Mouse (Mus musculus) hindbrain, embryonic 10.5 days (tissue): ENCODE results near the gene Tmem129. TPM values are rescaled to one million over a fixed set of nuclear protein-coding genes. Genes with fewer than 3 reads are reported as not detected.
A peak's percentile ranks its signal among the peaks of the same experiment; 100 is the strongest.

Experiments
- DNase-seq: peaks from one replicate; pipeline ENCODE4 v3.0.0-alpha.2; 2017; ENCODE audit warnings: low spot score
- H3K27ac ChIP-seq: fragments of 300-500 bp; sonication (generic); 2 replicates; pipeline ENCODE4 v1.5.1; 2016; ENCODE audit warnings: mild to moderate bottlenecking, moderate library complexity
- H3K27me3 ChIP-seq: fragments of 300-500 bp; sonication (generic); 2 replicates; pipeline ENCODE4 v1.6.1; 2016; ENCODE audit warnings: mild to moderate bottlenecking; ENCODE audit not compliant: poor library complexity, insufficient read depth, severe bottlenecking
- H3K36me3 ChIP-seq: fragments of 300-500 bp; sonication (generic); 2 replicates; pipeline ENCODE4 v1.6.1; 2016; ENCODE audit warnings: mild to moderate bottlenecking, moderate library complexity
- H3K4me1 ChIP-seq: fragments of 300-500 bp; sonication (generic); replicated peaks from 2 replicates; pipeline ENCODE4 v1.6.1; 2016; ENCODE audit warnings: mild to moderate bottlenecking
- H3K4me3 ChIP-seq: fragments of 300-500 bp; sonication (generic); 2 replicates; pipeline ENCODE4 v1.5.1; 2016; ENCODE audit warnings: mild to moderate bottlenecking, moderate library complexity
- H3K9me3 ChIP-seq: fragments of 300-500 bp; sonication (generic); 2 replicates; pipeline ENCODE4 v1.6.1; 2016; ENCODE audit warnings: mild to moderate bottlenecking, moderate library complexity
- WGBS: fragments of 180-500 bp; shearing (Covaris S2); methylation state at CpG from one replicate; pipeline ENCODE4 v1.1.7; 2016; 5-methylcytosine and 5-hydroxymethylcytosine counted together
- polyA plus RNA-seq: library from polyadenylated mRNA; unstranded; fragments of >200 nt; fragmentation: Nextera tagmentation; extraction: Ambion mirVana; gene quantifications from 2 replicates; pipeline ENCODE4 v1.2.1, GENCODE M21; 2016

The Tmem129 gene
- polyA plus RNA-seq, 1 experiment from 2014 or later, result 40.9 TPM

DNA sequence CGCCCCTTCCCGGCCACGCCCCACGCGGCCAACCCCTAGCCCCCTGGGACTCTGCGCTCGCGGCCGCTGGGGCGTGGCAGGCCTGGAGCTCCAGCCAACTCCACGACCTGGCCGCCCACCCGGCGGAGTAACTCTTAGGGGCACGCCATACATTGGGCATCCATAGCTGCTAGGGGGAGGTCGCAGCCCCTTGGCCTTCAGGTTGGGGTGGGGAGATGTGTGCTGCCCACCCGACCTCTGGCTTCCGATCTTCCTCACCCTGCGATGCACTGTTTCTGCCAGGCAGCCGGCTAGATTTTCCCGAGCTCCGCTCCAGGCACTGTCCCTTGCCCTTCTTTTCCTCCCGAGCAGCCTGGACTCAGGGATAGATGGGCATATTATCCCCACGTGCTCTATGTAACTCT lies 37.5 kb upstream of the Tmem129 start:
- Histone ChIP-seq H3K27me3 (peaks cover 97% of the 10 kb centered on the region), H3K4me1 (peaks cover 92% of the 10 kb centered on the region), H3K9me3 (no peaks in the 10 kb centered on the region), H3K36me3 (no peaks in the 10 kb centered on the region), H3K4me3 (peak overlapping the region; percentile 54), H3K27ac (peak overlapping the region; percentile 95)
- WGBS, result 2% methylated on average over 24 of the region's 24 CpGs
- no peak for DNase-seq

DNA sequence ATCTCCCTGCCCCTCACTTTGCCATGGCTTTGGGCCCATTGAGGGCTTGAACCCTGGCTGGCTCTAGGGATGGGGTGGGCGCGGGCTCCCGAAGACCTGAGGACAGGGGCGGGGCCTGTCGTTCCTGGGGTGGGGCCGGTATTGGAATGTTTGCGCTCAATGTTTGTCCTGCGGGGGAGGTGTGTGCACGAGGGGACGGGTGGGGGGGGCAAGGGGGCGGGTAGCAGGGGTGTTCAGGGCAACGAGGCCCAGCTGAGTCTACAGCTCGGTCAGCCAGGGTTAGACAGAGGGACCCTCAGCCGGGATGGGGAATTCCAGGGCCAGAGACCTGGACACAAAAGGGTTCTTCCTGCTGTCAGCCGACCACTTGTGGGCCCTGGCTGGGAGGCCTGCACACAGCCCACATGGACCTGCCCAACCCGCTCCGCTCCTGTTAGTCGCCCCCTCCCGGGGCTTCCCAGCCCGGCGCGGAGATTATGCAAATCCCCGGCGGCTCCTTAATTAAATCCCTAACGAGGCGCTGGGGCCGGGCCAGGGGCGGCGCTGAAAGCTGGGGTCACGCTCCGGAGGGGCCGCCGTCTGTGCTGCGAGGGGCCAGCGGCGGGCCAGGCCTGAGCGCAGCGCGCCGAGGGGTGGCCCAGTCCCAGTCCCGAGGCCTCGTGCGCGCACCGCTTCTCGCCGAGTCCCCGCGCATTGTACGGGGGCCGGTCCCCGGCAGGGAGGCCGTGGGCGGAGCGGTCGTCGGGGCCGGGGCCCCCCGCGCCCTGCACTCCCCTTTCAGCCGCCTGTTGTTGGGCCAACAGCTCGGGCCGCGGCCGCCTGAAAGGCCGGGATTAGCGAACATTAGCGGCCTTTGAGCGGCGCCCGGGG lies 36.9 kb upstream of the Tmem129 start:
- WGBS, result 2% methylated on average over 71 of the region's 71 CpGs
- peak overlapping the region; percentile 54 for H3K4me3 ChIP-seq
- H3K4me1 ChIP-seq, result peaks cover 92% of the 10 kb centered on the region
- H3K36me3 ChIP-seq, result no peaks in the 10 kb centered on the region
- peaks cover 97% of the 10 kb centered on the region for H3K27me3 ChIP-seq
- peak; percentile 86 for DNase-seq
- H3K9me3 ChIP-seq, result no peaks in the 10 kb centered on the region
- peak overlapping the region; percentile 95 for H3K27ac ChIP-seq

DNA sequence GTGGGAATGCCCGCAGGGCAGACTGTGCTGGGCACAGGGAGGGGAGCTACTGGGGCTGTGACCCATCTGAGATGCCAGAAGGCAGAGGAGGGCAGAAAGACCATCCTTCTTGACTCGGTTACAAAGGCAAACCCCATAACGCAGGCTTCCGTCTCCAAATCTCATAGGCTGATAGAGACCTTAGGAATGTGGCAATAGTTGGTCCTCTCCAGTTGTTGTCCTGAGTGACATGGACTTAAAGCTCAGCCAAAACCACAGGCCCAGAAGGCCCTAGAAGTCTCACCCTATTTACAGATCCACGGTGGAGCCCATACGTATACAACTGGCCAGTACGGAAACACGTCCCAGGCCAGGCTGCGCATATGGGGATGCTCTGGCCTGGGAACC lies 36.2 kb upstream of the Tmem129 start:
- H3K4me3 ChIP-seq, result peak overlapping the region; percentile 54
- WGBS, result 32% methylated on average over 9 of the region's 9 CpGs
- H3K4me1 ChIP-seq, result peaks cover 92% of the 10 kb centered on the region
- peak overlapping the region; percentile 95 for H3K27ac ChIP-seq
- no peak for DNase-seq
- H3K36me3 ChIP-seq, result no peaks in the 10 kb centered on the region
- H3K27me3 ChIP-seq, result peaks cover 97% of the 10 kb centered on the region
- H3K9me3 ChIP-seq, result no peaks in the 10 kb centered on the region

DNA sequence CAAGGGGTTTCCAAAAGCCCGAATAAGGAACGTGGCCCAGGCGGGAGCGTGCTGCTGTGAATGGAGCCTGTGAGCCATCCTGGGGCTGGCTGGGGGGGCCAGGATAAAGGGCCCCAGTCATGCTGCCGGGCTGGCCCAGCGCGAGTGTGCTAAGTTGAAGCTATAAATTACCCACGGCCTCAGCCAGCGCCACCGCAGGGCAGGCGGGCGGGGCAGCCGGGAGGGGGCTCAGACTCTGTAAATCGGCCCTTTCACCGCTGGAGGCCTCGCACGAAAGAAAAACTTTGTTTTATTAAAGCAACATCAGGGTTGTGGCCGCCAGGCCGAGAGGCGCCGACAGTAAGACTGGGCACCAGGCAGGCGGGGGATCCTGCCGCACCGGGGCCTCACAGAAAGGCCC lies 34.2 kb upstream of the Tmem129 start:
- H3K4me3 ChIP-seq, result peak overlapping the region; percentile 35
- peak overlapping the region; percentile 89 for H3K27ac ChIP-seq
- H3K36me3 ChIP-seq, result no peaks in the 10 kb centered on the region
- WGBS, result 3% methylated on average over 24 of the region's 24 CpGs
- H3K27me3 ChIP-seq, result peaks cover 97% of the 10 kb centered on the region
- H3K4me1 ChIP-seq, result peaks cover 88% of the 10 kb centered on the region
- no peaks in the 10 kb centered on the region for H3K9me3 ChIP-seq
- DNase-seq, result peak; percentile 55

DNA sequence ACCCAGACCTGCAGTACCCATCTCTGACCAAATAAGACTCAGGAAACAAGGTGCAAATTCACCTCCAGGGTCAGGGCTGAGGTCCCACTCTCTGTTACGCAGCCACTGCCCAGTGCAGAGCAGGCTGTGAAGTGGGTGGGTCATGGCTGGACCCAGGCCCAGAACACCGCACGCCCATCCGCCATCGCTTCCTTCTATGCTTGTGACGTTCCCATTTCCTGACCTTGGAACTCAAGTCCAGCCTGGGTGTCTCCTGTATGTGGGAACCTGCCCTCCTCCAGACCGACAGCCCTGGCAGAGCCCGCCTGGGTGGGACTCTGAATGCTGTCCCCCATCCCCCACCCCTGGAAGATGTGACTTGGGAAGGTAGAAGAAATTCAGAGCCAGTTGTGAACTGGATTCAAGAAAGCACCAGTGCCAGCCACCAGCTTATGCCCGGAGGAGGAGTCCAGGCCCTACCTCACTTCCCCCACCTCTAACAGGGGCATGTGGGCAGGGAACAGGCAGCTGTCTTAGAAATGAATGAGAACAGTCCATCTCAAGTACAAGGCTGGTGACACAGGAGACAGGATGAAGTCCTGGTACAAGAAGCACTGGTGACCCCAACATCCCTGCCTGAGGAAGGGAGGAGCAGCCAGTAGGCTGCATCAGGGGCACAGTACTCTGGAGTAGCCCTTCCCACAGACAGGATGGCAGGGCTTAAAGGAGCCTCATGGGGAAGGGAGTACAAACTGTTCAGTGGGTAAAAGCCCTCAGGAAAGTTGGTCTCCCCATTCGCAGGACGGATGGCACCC lies 31.8 kb upstream of the Tmem129 start:
- DNase-seq, result no peak
- Histone ChIP-seq H3K4me1 (peaks cover 65% of the 10 kb centered on the region), H3K27me3 (peaks cover 99% of the 10 kb centered on the region), H3K4me3 (peak overlapping the region; percentile 35), H3K36me3 (no peaks in the 10 kb centered on the region), H3K27ac (peak overlapping the region; percentile 86), H3K9me3 (no peaks in the 10 kb centered on the region)
- WGBS, result 75% methylated on average over 11 of the region's 11 CpGs

DNA sequence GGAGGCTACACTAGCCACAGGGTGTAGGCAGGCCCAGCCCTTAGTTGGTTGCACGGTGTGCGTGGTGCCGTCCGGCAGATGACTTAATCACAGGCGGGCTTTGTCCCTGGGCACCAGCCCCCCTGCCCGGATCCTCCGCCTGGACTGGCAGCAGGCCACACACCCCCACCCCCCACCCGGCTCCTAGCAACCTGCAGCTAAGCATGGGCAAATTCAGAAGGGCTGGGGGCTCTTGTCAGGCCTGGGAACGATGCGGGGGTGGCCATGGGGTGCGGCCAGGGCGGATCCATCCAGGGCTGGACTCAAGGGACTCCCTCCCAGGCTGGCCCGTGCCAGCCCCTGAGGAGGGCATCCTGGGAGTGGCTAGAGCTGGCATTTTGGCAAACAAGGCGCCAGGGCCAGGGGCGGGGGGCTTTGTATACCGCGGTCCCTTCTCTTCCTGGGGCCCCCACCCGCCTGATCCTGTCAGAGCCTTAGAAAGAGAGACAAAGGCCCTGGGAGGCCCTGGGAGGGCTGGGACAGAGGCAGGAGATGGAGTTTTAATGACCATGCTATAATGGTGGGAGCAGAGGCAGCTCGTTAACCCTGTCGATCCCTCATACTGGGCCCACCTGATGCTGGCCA lies 31.1 kb upstream of the Tmem129 start:
- peak; percentile 78 for DNase-seq
- Histone ChIP-seq H3K27ac (peak overlapping the region; percentile 86), H3K4me3 (peak overlapping the region; percentile 35), H3K9me3 (no peaks in the 10 kb centered on the region), H3K36me3 (no peaks in the 10 kb centered on the region), H3K27me3 (peaks cover 99% of the 10 kb centered on the region), H3K4me1 (peaks cover 65% of the 10 kb centered on the region)
- WGBS, result 23% methylated on average over 20 of the region's 20 CpGs

DNA sequence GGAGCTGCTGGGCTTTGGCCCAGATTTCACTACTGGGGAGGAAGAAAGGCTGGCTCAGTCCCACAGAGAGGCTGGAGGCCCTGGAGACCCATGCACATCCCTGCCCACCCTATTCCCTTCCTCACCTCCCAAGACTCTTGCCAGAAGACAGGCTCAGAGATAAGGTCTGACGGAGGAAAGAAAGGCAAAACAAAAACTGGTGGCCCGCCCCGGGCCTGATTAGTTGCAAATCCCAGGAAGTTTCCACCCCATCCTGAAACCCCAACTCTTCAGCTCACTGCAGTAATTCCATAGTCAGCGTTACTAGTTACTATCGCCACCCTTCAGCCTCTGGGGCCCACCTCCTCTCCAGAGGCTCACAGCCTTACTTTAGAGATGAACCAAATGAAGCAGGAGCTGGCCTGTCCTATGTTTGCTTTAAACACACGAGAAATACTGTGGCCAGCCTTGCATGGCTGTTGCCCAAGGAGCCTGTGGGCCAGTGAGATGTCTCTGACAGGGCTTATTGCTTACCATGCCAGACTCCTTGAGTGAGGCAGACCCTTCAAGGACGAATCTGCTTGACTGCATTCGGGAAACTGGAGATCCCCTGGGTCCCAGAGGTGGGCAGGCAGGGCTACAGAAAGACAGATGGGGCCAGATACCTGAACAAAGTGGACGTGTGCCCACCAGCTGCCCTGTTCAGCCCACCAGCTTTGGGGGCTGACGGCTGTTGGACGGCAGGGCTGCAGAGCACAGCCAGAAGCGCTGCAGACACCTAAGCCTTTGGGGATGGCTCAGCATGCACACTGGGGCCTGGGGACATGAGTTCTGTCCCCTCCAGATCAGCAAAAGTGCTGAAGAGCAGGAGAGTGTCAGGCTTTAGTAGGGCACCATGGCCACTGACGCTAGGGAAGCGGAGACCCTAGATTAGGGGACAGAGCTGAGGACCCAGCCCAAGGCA lies 30.3 kb upstream of the Tmem129 start:
- 51% methylated on average over 14 of the region's 14 CpGs for WGBS
- Histone ChIP-seq H3K4me1 (peaks cover 66% of the 10 kb centered on the region), H3K36me3 (no peaks in the 10 kb centered on the region), H3K9me3 (no peaks in the 10 kb centered on the region), H3K27ac (peak overlapping the region; percentile 86), H3K4me3 (peak overlapping the region; percentile 35; the same call in 1 of the 2 replicates), H3K27me3 (peaks cover 92% of the 10 kb centered on the region)
- DNase-seq, result no peak

DNA sequence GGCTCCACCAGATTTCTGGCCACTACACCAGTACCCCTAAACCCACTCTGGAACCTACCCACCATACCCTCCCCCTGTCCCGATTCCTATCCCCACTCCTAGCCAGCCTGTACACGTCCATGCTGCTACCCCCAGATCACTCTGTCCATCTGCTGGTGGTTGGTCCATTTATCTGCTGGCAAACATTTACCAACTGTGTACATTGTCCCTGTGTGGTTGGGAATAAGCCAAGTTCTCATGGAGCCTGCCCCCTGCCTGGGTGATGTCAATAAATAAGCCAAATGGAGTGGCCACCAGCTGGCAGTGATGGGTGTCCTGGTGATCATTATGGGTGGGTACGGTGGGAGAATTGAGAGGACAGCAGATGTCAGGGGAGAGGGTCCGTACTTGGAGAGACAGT lies 28.9 kb upstream of the Tmem129 start:
- peaks cover 53% of the 10 kb centered on the region for H3K4me1 ChIP-seq
- no peak overlapping the region for H3K27ac ChIP-seq
- no peaks in the 10 kb centered on the region for H3K36me3 ChIP-seq
- no peak overlapping the region for H3K4me3 ChIP-seq
- peaks cover 86% of the 10 kb centered on the region for H3K27me3 ChIP-seq
- no peak for DNase-seq
- WGBS, result 89% methylated on average over 4 of the region's 4 CpGs
- H3K9me3 ChIP-seq, result no peaks in the 10 kb centered on the region

DNA sequence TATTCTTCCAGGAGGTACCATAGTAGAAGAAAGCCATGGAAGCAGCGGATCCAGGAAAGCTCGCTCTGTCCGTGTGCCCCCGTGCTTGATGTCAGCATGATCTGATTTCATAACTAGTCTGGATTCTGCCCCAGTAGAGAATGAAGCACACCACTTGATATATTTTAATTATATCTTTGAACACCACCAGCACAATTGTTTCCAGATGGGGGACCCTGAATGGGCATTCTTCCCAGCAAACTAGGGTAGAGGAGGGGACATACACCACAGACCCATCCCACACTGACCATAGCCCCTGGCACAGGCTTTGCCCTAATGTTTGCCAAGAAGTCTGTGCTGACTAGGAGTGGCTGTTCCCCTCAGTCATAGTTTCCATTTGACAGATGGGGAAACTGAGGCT lies 26.7 kb upstream of the Tmem129 start:
- H3K9me3 ChIP-seq, result no peaks in the 10 kb centered on the region
- H3K36me3 ChIP-seq, result no peaks in the 10 kb centered on the region
- peaks cover 46% of the 10 kb centered on the region for H3K4me1 ChIP-seq
- no peak overlapping the region for H3K4me3 ChIP-seq
- H3K27me3 ChIP-seq, result peaks cover 72% of the 10 kb centered on the region
- no peak for DNase-seq
- WGBS, result 87% methylated on average over 4 of the region's 4 CpGs
- 0 out of 2 replicates have a peak overlapping the region, but pooled peaks have one; percentile 20 for H3K27ac ChIP-seq

DNA sequence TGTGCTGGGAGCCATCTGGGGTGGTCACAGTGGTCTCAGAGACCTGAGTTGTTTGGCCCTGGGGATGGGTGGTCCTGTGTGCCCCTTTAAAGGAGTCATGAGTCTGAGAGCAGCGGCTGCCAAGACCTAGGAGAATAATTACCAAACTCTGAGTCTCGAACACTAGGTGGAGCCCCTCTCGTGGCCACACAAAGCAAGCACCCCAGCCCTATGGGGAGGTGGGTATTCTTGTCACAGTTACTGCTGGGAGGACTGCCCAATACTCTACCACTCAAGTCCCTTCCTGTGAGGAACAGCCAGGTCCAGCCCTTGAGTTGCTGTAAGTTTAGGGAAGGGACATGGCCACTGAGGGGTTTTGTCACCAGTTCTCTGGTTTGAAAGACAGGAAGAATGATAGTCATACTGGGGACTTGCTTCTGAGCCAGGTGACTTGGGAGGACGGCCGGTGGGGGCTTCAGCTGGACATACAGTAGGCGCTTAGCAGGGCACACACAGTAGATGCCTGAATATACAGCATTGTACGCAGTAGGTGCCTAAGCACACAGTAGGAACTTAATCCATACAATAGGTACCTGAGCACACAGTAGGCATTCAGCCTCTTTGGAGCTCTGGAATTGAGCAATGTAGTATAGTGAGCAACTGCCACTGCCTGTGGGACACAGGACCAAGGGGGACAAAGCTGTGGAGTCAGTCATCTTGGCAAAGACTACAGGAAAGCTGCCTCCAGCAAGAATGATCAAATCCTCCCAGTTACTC lies 25.9 kb upstream of the Tmem129 start:
- WGBS, result 48% methylated on average over 7 of the region's 7 CpGs
- Histone ChIP-seq H3K4me1 (peaks cover 38% of the 10 kb centered on the region), H3K4me3 (no peak overlapping the region), H3K9me3 (no peaks in the 10 kb centered on the region), H3K27ac (0 out of 2 replicates have a peak overlapping the region, but pooled peaks have one; percentile 20), H3K36me3 (no peaks in the 10 kb centered on the region), H3K27me3 (peaks cover 63% of the 10 kb centered on the region)
- DNase-seq, result peak; percentile 64

DNA sequence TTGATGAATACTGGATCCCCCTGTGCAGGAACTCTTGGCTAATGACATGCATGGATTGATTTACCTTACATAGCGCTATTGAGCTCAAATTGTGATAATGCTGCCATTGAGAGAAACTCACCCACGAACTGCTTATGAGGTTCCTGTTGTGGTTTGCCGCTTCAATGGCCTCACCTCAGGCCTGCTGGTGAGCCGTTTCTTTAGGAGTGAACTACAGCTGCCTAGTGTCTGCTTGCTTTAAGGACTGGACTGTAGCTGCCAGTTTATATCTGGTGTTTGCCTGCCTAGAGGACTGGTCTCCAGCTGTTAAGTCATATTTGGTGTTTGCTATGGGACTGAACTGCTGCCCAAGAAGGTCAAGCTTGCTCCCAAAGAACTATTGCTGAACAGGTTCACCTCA lies 24.7 kb upstream of the Tmem129 start:
- DNase-seq, result no peak
- Histone ChIP-seq H3K36me3 (no peaks in the 10 kb centered on the region), H3K27ac (no peak overlapping the region), H3K4me3 (no peak overlapping the region), H3K27me3 (peaks cover 52% of the 10 kb centered on the region), H3K4me1 (peaks cover 26% of the 10 kb centered on the region), H3K9me3 (no peaks in the 10 kb centered on the region)
- WGBS, result 79% methylated on average over 4 of the region's 4 CpGs
